Mouse (Mus musculus): ENCODE data around the gene Tex45.

Gene Tex45

GRCm38 (mm10) chr8:3485192-3485591 is 14.5 kb downstream of the Tex45 start:
- DNase-seq (ENCODE audit: low spot score in 2 of 2), result no peak

GRCm38 (mm10) chr8:3492901-3493844 is 22.5 kb downstream of the Tex45 start, which contains the start of gene Zfp358:
Gene Zfp358 (plus strand): TSS chr8:3493138.
- DNase-seq (ENCODE audit: low spot score in 2 of 2), result peak; percentile 51

GRCm38 (mm10) chr8:3493845-3494208 is 23.2 kb downstream of the Tex45 start:
- DNase-seq (ENCODE audit: low spot score in 2 of 2), result no peak

- DNase-seq (ENCODE audit: low spot score in 2 of 2), result no peak
Measured at GRCm38 (mm10) chr8:3495578-3496427, 25.1 kb downstream of the Tex45 start.

- no peak for DNase-seq (ENCODE audit: low spot score in 2 of 2)
Measured at GRCm38 (mm10) chr8:3496428-3496748, 25.7 kb downstream of the Tex45 start.

GRCm38 (mm10) chr8:3498583-3498982 is 27.9 kb downstream of the Tex45 start:
- no peak for DNase-seq (ENCODE audit: low spot score in 2 of 2)

GRCm38 (mm10) chr8:3499751-3500150 is 29.1 kb downstream of the Tex45 start:
- DNase-seq (ENCODE audit: low spot score in 2 of 2), result no peak

GRCm38 (mm10) chr8:3500235-3501090 is 29.8 kb downstream of the Tex45 start, which contains the start of gene Mcoln1:
Gene Mcoln1 (plus strand): TSS chr8:3500457.
- peak; percentile 97 for DNase-seq (ENCODE audit: low spot score in 2 of 2)

GRCm38 (mm10) chr8:3502217-3502616 is 31.6 kb downstream of the Tex45 start:
- DNase-seq (ENCODE audit: low spot score in 2 of 2), result no peak

GRCm38 (mm10) chr8:3507979-3508754 is 37.5 kb downstream of the Tex45 start:
- DNase-seq (ENCODE audit: low spot score in 2 of 2), result no peak

- DNase-seq (ENCODE audit: low spot score in 2 of 2), result no peak
Measured at GRCm38 (mm10) chr8:3514681-3515247, 44.1 kb downstream of the Tex45 start.

GRCm38 (mm10) chr8:3515260-3515671 is 44.6 kb downstream of the Tex45 start, which contains the start of gene Pnpla6:
Gene Pnpla6 (plus strand): TSS chr8:3515384.
- DNase-seq (ENCODE audit: low spot score in 2 of 2), result peak; percentile 89 to 91

- DNase-seq (ENCODE audit: low spot score in 2 of 2), result peak; percentile 50 to 64
Measured at GRCm38 (mm10) chr8:3515771-3516417, 45.2 kb downstream of the Tex45 start.

GRCm38 (mm10) chr8:3516450-3517116 is 45.9 kb downstream of the Tex45 start:
- DNase-seq (ENCODE audit: low spot score in 2 of 2), result peak; percentile 94 to 96

- DNase-seq (ENCODE audit: low spot score in 2 of 2), result no peak
Measured at GRCm38 (mm10) chr8:3517117-3517495, 46.4 kb downstream of the Tex45 start.

GRCm38 (mm10) chr8:3522007-3522697 is 51.5 kb downstream of the Tex45 start:
- no peak for DNase-seq (ENCODE audit: low spot score in 2 of 2)

GRCm38 (mm10) chr8:3530816-3531215 is 60.2 kb downstream of the Tex45 start:
- no peak for DNase-seq (ENCODE audit: low spot score in 2 of 2)

GRCm38 (mm10) chr8:3531936-3532335 is 61.3 kb downstream of the Tex45 start:
- DNase-seq (ENCODE audit: low spot score in 2 of 2), result no peak
